Mouse (Mus musculus): ENCODE data around the gene Tmem41a.

Gene Tmem41a

DNA sequence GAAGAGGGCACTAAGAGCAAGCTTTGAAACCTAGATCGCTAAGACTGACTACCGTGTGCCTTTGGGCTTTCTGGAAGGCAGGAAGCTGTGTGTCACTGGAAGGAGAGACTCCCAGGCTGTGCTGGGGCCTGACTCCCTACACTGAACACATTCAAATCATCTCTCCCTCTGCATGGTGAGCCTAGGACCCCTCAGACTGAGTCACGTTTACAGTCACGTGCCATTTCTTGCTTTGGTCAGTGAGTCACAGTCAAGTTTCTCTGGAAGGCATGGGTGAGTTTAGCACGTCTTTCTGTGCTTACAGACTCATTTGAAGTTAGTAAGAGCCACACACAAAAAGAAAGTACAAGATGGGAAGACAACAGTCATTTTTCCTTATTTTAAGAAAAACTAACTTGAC lies 46.1 kb downstream of the Tmem41a start:
- no peak for DNase-seq (ENCODE audit: low spot score in 2 of 2)

- no peak for DNase-seq (ENCODE audit: low spot score in 2 of 2)
These were observed 53.5 kb downstream of the Tmem41a start for GRCm38 (mm10) chr16:21893890-21894289.

GRCm38 (mm10) chr16:21887601-21888000 lies 59.8 kb downstream of the Tmem41a start:
- no peak for DNase-seq (ENCODE audit: low spot score in 2 of 2)

Measured in thymus, postnatal 10 days (tissue).